Mouse (Mus musculus) gastrocnemius, adult 18-20 months (tissue): ENCODE measurements at regions not wholly inside any gene's neighbourhood (a gene's known extent, or its start where the extent isn't known, plus 50 kb on each side); places are given as distances from the start of the nearest gene placed in this dataset.

Experiments used
- DNase-seq: peaks from one replicate; pipeline ENCODE4 v3.0.0; 2021; ENCODE audit warnings: low spot score

DNA sequence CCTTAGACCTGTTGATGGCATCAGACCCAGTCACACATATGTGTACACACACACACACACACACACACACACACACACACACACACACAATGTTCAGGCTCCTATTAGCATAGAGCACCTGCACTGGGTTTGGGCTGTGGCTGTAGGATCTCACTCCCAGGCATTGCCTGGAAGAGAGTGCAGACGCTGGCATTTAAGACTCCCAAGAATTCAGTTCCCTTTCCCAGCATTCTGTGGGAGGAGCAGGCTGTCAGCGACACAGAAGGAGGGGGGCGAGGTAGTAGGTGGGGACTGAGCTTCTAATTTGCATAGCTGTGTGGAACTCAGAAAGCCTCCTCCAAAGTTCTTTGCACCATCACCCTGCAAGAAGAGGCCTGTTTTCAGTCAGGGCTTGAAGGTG is 374.2 kb upstream of the Fam49b start:
- no peak for DNase-seq

GRCm38 (mm10) chr15:64434908-64435307 is 374.6 kb upstream of the Fam49b start:
- no peak for DNase-seq

DNA sequence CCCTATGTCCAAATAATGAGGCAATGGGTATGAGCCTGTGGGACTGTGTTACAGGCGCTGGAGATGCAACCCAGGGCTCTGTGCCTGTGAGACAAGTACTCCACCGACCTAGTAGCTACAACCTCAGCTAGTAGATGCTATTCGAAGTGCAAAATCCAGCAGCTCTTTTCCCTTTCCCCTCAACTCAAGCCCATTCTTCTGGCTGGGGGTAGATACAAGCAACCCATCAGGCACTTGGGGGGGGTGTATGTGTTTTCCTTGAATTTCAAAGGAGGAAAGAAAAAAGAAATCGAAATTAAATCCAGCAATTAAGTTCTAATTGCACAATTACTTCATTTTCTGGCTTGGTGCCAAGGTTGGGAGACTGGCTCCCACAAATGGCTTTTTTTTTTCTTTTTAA is 372.4 kb upstream of the Gm21798 start:
- no peak for DNase-seq

DNA sequence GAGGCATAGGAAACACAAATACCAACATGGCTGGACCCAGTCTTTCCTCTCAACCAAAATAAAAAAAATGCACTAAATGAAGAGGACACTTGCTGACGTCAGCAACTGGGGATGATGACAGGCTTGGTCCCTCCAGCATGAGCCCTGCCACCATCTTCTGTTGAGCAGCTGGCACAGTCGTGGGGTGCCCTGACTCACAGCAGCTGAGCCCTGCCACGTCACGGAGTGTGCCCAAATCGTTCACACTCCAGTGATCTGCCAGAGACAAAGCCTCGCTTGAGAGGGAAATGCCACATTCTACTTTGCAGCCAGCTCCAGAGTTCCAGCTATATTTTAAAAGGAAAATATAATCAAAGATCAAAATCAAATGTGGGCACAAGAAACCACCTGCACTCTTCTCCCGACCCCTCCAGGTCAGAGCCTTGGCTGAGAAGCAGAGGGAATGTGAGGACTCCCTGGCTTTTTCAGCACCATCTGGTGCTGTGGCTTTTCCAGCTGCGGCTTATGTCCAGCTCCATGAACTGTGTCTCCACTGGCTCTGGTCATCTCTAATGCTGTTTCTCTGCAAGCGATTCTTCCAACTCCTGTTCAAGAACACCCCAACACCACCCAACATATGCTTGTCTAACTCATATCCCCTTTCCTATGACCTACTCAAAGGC is 371.0 kb upstream of the Gm21798 start:
- DNase-seq, result no peak

DNA sequence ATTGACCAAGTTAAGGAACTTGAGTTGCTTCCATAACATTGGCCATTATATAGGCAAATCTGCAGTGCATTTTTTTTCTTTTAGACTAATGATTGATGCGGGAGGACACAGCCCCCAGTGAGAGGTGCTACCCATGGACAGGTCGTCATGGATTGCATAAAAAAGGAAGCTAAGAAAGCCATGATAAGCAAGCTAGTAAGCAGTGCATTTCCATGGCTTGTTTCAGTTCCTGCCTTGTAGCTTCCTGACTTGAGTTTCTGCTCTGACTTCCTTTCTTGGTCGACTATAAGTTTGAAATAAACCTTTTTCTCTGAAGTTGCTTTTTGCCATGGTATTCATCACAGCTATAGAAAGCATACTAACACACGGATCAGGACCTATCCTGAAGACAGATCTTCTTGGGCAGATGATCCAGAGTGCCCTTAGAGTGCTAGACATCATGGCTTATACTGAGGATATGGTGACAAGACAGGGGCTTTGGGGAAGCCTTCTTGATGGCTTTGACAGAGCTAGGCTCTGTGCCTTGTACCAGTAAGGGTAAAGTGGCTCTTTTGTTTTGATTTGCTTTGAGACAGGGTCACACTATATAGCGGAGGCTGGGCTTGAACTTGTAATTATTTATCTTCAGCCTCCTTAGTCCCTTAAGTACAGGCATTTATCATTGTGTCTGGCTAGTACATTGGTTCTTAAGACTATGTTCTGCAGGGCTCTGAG is 370.1 kb upstream of the Gm21798 start:
- no peak for DNase-seq

- DNase-seq, result peak; percentile 27
These were observed 368.8 kb upstream of the Gm21798 start for GRCm38 (mm10) chr15:64448581-64449140.

DNA sequence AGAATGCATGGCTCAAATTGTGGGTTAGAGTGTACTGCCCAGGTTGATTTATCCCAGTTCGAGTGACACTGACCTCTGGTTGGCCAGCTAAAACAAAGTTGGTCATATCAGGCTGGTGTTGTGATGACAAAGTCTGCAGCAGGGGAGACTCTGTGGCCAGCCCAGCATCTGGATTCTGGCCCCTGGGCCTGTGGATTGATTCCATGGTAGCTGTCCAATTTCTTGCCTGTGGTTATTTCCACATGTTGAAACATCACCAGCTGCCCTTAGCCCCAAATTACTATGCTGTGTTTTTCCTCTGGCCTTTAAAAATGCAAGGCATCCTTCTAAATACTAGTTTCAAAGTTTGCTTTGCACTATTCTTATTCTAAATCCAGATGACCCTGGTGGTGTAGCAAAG is 346.8 kb upstream of the Gm21798 start:
- peak; percentile 59 for DNase-seq

- no peak for DNase-seq
These were observed 345.9 kb upstream of the Gm21798 start for GRCm38 (mm10) chr15:64471597-64471996.

DNA sequence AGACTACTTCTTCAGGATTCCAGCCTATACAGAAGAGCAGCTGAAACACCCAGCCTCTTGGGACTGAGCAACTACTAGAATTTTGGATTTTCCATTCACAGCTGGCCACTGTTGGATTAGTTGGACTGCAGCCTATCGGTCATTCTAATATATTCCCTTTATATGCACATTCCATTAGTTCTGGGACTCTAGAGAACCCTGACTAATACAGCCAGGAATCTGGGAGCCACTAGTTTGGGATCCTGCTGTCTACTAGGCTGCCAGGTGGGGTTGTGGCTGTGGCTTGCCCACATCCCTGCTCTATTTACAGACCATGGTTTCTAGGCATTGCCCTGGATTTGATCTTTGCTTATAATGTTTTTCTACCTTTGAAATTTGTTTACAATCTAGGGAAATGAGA is 343.3 kb upstream of the Gm21798 start:
- DNase-seq, result no peak

GRCm38 (mm10) chr15:64477131-64477530 is 340.4 kb upstream of the Gm21798 start:
- no peak for DNase-seq

- DNase-seq, result no peak
These were observed 336.9 kb upstream of the Gm21798 start for GRCm38 (mm10) chr15:64480625-64481024.

DNA sequence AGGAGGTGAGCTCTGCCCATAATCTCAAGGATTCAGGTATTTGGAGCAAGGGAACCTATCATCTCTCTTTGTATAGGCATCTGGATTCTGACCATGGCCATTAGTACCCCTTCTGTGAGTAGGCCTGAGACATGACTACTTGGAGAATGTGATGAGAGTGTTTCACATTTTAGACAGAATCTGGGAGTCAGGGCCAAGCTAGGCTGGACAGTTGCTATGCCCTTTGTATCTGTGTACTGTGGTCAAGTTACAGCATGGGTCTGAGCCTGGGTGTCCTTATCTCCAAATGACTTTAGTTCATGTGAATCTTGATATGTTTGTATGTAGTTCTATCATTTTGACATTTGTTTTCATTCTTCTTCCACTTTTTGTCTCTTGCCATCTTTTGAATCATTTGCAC is 336.3 kb upstream of the Gm21798 start:
- DNase-seq, result no peak

DNA sequence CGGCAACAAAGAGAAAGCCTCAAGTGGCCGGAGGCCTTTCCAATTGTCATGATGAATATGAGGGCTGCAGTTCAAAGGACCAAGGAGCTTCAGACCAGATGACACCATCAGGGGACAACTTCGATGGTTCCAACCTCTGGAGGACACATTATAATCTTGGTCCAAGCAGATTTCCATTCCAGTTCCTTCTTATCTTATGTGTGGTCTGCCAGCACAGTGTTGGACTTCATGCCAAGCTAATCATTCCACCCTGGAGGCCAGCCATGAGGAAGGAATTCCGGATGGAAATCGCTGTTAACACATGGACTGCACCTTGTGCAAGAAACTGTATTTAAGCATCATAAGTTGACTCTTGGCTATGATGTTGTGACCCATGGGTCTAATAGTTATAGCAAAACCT is 334.5 kb upstream of the Gm21798 start:
- no peak for DNase-seq

DNA sequence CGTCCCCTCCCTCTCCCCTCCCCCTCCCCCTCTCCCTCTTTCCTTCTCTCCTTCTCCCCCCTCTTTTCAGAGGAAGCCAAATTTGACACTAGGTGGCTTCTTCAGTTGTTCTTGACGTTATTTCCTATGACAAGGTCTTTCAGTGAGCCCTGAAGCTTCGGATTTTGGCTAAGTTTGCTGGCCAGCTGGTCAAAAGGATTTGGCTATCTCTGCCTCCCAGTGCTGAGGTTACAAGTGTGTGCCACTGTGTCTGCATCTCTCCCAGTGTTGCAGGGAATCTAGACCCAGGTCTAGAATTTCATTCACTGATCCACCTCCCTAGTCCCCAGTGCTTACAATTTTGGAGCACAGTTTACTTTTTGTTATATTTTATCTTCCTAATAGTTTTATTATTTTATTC is 329.7 kb upstream of the Gm21798 start:
- no peak for DNase-seq

GRCm38 (mm10) chr15:64500783-64501182 is 316.7 kb upstream of the Gm21798 start:
- DNase-seq, result no peak

DNA sequence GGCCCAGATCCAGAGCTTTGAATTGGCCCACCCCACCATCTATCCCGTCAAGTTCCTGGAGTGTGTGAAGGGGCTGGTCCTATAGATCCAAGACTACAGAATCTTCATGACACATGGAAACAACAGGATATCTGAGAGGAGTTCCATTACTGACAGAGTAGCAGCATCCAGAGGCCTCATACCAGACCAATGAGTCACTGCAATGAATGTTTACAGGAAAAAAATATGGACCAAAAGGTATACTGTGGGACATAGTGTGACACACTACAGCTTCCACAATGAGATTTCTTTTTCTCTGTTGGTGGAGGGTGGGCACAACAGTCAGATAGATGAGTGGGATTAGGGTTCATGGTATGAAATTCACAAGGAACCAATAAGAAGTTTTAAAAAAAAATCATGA is 316.0 kb upstream of the Gm21798 start:
- no peak for DNase-seq

DNA sequence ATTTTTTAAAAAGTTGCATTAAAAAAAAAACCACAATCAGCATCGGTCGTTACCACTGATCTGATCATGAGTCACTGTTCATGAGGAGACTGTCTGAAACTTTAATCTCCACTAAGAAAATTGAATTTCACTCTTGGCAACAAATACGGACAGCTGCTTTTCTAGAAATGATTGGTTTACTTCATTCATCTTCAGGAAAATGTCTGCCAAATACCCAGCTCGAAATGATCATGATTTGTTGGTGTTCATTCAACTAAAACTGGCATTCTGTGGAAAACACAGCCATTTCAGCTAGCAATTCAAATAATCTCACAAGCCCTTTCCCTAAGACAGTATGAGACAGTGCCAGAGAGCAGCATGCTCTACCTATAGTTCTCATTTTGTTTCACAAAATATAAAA is 312.7 kb upstream of the Gm21798 start:
- no peak for DNase-seq

DNA sequence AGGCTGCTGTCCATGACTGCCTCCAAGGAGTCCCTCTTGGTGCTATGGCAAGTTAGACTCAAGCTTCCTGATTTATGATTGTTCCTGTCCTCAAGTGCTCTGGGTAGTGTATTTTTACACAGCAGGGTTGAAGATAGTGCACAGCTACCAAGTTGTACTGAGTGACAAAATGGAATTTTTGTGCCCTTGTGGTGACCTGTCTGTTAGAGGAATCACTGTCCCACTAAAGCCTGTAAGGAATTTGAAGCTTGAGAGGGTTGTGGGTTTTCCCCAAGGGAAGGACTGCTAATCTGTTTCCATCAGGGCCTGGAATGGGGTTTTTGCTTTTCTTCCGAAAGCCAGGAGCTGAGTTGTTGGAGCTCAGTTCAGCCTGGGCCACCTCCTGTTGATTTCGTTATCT is 306.8 kb upstream of the Gm21798 start:
- DNase-seq, result no peak

- DNase-seq, result no peak
These were observed 306.3 kb upstream of the Gm21798 start for GRCm38 (mm10) chr15:64511176-64511575.

DNA sequence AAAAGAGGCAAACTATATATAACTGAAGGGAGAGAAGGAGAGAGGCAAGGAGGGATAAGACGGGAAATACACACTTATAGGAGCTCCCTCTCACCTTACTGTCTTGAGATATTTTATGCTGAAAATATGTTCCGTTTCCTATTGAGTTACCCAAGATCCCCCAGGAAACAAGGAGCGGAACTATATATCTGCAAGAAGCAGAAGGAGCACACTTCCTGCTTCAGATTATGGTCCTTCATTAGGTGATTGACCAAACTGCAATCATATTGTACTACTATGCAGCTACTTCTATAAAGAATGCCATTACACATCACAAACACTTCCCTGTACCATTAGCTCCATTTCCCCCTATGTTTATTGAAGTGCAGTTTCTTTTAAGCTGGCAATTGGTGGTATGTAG is 304.9 kb upstream of the Gm21798 start:
- DNase-seq, result no peak

GRCm38 (mm10) chr15:64513501-64514097 is 303.9 kb upstream of the Gm21798 start:
- DNase-seq, result no peak

GRCm38 (mm10) chr15:64515179-64515578 is 302.3 kb upstream of the Gm21798 start:
- DNase-seq, result no peak

DNA sequence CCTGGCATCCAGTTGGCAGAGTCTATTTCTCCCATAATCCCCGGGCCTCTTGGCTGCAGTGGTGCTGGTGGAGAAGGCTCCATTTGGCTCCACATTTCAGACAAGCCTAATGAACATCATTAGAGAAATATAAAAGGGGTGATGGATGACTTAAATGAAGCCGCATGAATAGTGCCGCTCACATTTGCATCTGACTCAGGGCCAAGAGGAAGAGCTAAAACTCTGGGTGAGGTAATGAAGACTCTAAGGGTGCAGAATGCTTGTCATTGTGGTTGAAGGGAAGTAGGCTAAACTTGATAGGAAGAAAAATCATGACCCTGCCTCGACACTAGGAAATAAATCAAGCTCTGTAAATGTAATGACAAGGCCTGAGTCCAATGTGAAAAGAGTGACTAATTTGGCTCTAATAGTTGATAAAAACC is 298.3 kb upstream of the Gm21798 start:
- DNase-seq, result no peak
